Mouse (Mus musculus) heart, embryonic 14.5 days (tissue): ENCODE measurements around the gene Pex12. TPM values are rescaled to one million over a fixed set of nuclear protein-coding genes. Genes with fewer than 3 reads are reported as not detected.

Experiments
- ATAC-seq: fragments of 200-750 bp; cut with Nextera tagmentation; 2 replicates; pipeline ENCODE4 v1.8.0; 2017; ENCODE audit warnings: low read depth, moderate TSS enrichment; ENCODE audit not compliant: insufficient number of reproducible peaks, insufficient read depth, low FRiP score
- H3K27ac ChIP-seq, 2 experiments: fragments of 200-500 bp in 1 of 2; fragments of 300-500 bp in 1 of 2; sonication (generic) in 1 of 2; replicated peaks in 1 of 2; 2 replicates each; pipeline ENCODE4 v1.5.1; 2012 to 2014; ENCODE audit warnings: low read depth in 2 of 2, low read length in 2 of 2, control low read depth in 1 of 2, mild to moderate bottlenecking in 1 of 2, mixed read lengths in 1 of 2; ENCODE audit not compliant: control insufficient read depth in 1 of 2, insufficient read depth in 1 of 2
- H3K27me3 ChIP-seq: fragments of 300-500 bp; sonication (generic); 2 replicates; pipeline ENCODE4 v1.6.1; 2014; ENCODE audit warnings: mild to moderate bottlenecking, low read length, control low read depth; ENCODE audit not compliant: control insufficient read depth, insufficient read depth
- H3K36me3 ChIP-seq: fragments of 300-500 bp; sonication (generic); 2 replicates; pipeline ENCODE4 v1.6.1; 2014; ENCODE audit warnings: mild to moderate bottlenecking, control low read depth, low read length, mixed read lengths; ENCODE audit not compliant: control insufficient read depth, insufficient read depth
- H3K4me1 ChIP-seq, 2 experiments: fragments of 200-500 bp in 1 of 2; fragments of 300-500 bp in 1 of 2; sonication (generic) in 1 of 2; 2 replicates each; pipeline ENCODE4 v1.6.1; 2012 to 2014; ENCODE audit warnings: low read length in 2 of 2, control low read depth in 1 of 2, mixed read lengths in 1 of 2; ENCODE audit not compliant: control insufficient read depth in 2 of 2, insufficient read depth in 2 of 2
- H3K4me2 ChIP-seq: fragments of 300-500 bp; sonication (generic); 2 replicates; pipeline ENCODE4 v1.6.1; 2014; ENCODE audit warnings: mild to moderate bottlenecking, low read length
- H3K4me3 ChIP-seq, 2 experiments: fragments of 200-500 bp in 1 of 2; fragments of 300-500 bp in 1 of 2; sonication (generic) in 1 of 2; 2 replicates each; pipeline ENCODE4 v1.5.1; 2012 to 2014; ENCODE audit warnings: low read length in 2 of 2, mild to moderate bottlenecking in 2 of 2, control low read depth in 1 of 2, low read depth in 1 of 2, moderate library complexity in 1 of 2; ENCODE audit not compliant: control insufficient read depth in 1 of 2, insufficient read depth in 1 of 2
- H3K9ac ChIP-seq: fragments of 300-500 bp; sonication (generic); 2 replicates; pipeline ENCODE4 v1.6.1; 2014; ENCODE audit warnings: mild to moderate bottlenecking, low read length
- H3K9me3 ChIP-seq: fragments of 300-500 bp; sonication (generic); 2 replicates; pipeline ENCODE4 v1.6.1; 2016; ENCODE audit warnings: low read length, control low read depth; ENCODE audit not compliant: control insufficient read depth
- WGBS: fragments of 180-500 bp; shearing (Covaris S2); extraction: QIAGEN DNeasy Blood & Tissue Kit; methylation state at CpG from one replicate; pipeline ENCODE4 v1.1.7; 2014; 5-methylcytosine and 5-hydroxymethylcytosine counted together
- polyA plus RNA-seq: library from polyadenylated mRNA; unstranded; fragments of >200 nt; fragmentation: Nextera tagmentation; extraction: Ambion mirVana; gene quantifications from 2 replicates; pipeline ENCODE4 v1.2.1, GENCODE M21; 2014

The Pex12 gene
- polyA plus RNA-seq, 1 experiment from 2014 or later, result 9.2 TPM

- ATAC-seq, result no peak
- H3K27me3 ChIP-seq, result no peaks in the 10 kb centered on the region
Measured at GRCm38 (mm10) chr11:83289036-83289435, 13.3 kb downstream of the Pex12 start.

GRCm38 (mm10) chr11:83286566-83286965 lies 15.8 kb downstream of the Pex12 start, which contains the start of gene Slfn14:
Gene Slfn14 (minus strand): TSS chr11:83286726.
- Histone ChIP-seq H3K9me3 (no peaks in the 10 kb centered on the region), H3K27me3 (no peaks in the 10 kb centered on the region), H3K27ac (no peak within 1 kb of the TSS), H3K4me2 (no peak within 1 kb of the TSS), H3K4me3 (no peak within 1 kb of the TSS), H3K4me1 (0 out of 4 replicates have a peak, but pooled peaks cover 0 to 2% of the 10 kb centered on the region in 2 experiments), H3K36me3 (no peaks in the 10 kb centered on the region), H3K9ac (no peak within 1 kb of the TSS)
- ATAC-seq, result no peak
- 52% methylated on average over 1 of the region's 1 CpGs for WGBS

More at GRCm38 (mm10) chr11:83289036-83289435, 13.3 kb downstream of the Pex12 start:
- 90% methylated on average over 5 of the region's 5 CpGs for WGBS
- Histone ChIP-seq H3K4me2 (no peak overlapping the region), H3K27ac (no peak overlapping the region), H3K4me1 (peaks cover 2 to 12% of the 10 kb centered on the region in 2 experiments; a peak in 2 of 4 replicates), H3K9ac (no peak overlapping the region), H3K4me3 (no peak overlapping the region), H3K9me3 (no peaks in the 10 kb centered on the region), H3K36me3 (no peaks in the 10 kb centered on the region)

- Histone ChIP-seq H3K36me3 (no peaks in the 10 kb centered on the region), H3K4me1 (0 out of 4 replicates have a peak, but pooled peaks cover 0 to 2% of the 10 kb centered on the region in 2 experiments), H3K9me3 (no peaks in the 10 kb centered on the region), H3K4me2 (no peak overlapping the region), H3K27ac (no peak overlapping the region), H3K27me3 (no peaks in the 10 kb centered on the region), H3K4me3 (no peak overlapping the region), H3K9ac (no peak overlapping the region)
- ATAC-seq, result no peak
- WGBS, result 83% methylated on average over 4 of the region's 4 CpGs
Measured at GRCm38 (mm10) chr11:83285627-83286026, 16.8 kb downstream of the Pex12 start.

DNA sequence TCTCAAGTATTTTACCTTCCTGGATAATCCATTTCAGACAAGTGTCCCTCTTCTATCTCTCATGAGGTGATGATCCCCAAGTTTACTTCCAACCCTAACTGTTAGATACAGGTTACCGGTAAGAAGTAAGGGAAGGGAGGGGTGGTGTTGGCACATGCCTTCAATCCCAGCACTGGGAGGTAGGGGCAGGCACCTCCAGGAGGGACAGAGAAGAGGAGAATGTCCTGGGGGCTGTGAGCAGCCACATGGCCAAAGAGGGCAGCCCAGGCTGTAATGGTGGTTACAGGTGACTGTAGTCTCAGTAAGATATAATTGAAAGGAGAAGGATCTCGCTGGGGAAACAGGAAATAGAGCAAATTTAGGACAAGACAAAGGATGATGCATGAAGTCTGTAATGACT lies 20.3 kb downstream of the Pex12 start:
- Histone ChIP-seq H3K9me3 (no peaks in the 10 kb centered on the region), H3K27ac (no peak overlapping the region), H3K36me3 (no peaks in the 10 kb centered on the region), H3K27me3 (no peaks in the 10 kb centered on the region), H3K9ac (no peak overlapping the region), H3K4me3 (no peak overlapping the region), H3K4me1 (peaks cover 0 to 5% of the 10 kb centered on the region in 2 experiments; a peak in 1 of 4 replicates), H3K4me2 (no peak overlapping the region)
- WGBS, result 65% methylated on average over 2 of the region's 2 CpGs
- no peak for ATAC-seq

DNA sequence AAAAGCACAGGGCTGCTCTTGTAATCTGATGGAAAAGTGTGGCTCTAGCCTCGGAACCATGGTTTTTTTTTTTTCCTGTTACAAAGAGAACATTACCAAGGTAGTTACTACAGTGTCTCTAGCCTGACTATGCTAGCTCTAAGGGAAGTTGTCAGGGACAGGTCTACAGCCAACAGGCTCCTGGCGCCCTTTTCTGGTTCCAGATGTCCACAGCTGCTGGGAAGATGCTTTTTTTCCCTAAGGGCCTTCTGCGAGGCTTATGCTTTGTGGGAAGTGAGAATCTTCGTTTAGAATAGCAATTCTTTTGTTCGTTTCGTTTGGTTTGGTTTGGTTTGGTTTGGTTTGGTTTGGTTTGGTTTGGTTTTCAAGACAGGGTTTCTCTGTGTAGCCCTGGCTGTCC lies 22.7 kb downstream of the Pex12 start:
- Histone ChIP-seq H3K36me3 (no peaks in the 10 kb centered on the region), H3K9me3 (no peaks in the 10 kb centered on the region), H3K4me1 (peaks cover 0 to 3% of the 10 kb centered on the region in 2 experiments; a peak in 1 of 4 replicates), H3K4me2 (no peak overlapping the region), H3K9ac (no peak overlapping the region), H3K27ac (no peak overlapping the region), H3K4me3 (no peak overlapping the region), H3K27me3 (no peaks in the 10 kb centered on the region)
- ATAC-seq, result no peak
- WGBS, result 76% methylated on average over 6 of the region's 6 CpGs

DNA sequence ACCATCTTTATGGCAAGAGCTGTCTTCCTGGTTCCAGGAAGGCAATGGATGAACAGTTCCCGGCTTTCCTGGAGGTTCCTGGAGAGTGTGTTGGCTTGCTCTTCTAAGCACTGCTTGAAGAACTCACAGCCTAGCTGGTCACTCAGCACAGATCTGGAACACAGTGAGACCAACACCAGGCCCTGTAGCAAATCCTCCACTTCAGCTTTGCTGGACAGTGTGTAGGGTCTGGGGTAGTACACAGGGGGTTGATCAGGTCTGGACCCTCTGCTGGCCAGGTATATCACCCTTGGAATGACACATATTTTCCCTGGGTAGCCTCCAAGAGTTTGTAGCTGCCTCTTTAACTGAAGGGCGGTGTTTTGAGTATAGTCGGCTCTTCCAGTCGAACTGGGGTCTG lies 23.4 kb downstream of the Pex12 start:
- ATAC-seq, result no peak
- Histone ChIP-seq H3K9ac (no peak overlapping the region), H3K4me1 (peaks cover 0 to 3% of the 10 kb centered on the region in 2 experiments; a peak in 1 of 4 replicates), H3K36me3 (no peaks in the 10 kb centered on the region), H3K27me3 (no peaks in the 10 kb centered on the region), H3K9me3 (no peaks in the 10 kb centered on the region), H3K27ac (no peak overlapping the region), H3K4me2 (no peak overlapping the region), H3K4me3 (no peak overlapping the region)
- WGBS, result 78% methylated on average over 4 of the region's 4 CpGs

DNA sequence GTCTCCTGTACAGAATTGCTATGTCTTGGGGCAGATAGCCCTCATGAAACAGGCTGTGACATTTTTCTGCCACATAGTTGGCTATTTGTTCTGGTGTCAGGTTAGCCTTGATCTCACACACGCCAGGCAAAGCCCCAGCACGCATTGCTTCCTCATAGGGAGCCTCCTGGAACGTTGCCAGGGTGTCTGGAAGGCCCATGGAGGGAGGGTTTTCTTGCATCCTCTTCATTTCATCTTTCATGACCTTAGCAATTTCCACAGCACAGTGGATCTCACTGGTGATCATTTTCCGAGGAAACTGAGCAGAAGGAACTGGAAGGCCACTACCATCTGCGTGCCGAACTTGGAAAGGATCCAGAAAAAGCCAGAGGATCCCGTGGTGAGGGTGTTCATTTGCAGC lies 26.1 kb downstream of the Pex12 start:
- Histone ChIP-seq H3K36me3 (no peaks in the 10 kb centered on the region), H3K4me2 (no peak overlapping the region), H3K9ac (no peak overlapping the region), H3K27ac (no peak overlapping the region), H3K4me1 (peaks cover 0 to 3% of the 10 kb centered on the region in 2 experiments; a peak in 1 of 4 replicates), H3K27me3 (no peaks in the 10 kb centered on the region), H3K4me3 (no peak overlapping the region), H3K9me3 (no peaks in the 10 kb centered on the region)
- ATAC-seq, result no peak
- WGBS, result 57% methylated on average over 7 of the region's 7 CpGs
